ENCODE assay signal across 10 mouse cellular contexts in genomic region chr12:103214270-103214669, GRCm38 (mm10). TPM values are rescaled to one million over a fixed set of nuclear protein-coding genes. Genes with fewer than 3 reads are reported as not detected.
DNase-seq lines count a peak whose midpoint lies in the region; ATAC-seq and TF ChIP-seq lines count a peak whose summit lies in the region.
"Had no signal": no experiment of that assay in that cellular context is flagged by ENCODE, and none has a peak within 500 bp of the region (broad histone marks: within the 10 kb centered on the region; RNA-seq: fewer than 3 reads in every experiment).

No protein-coding gene starts in this region.

- H3K9ac ChIP-seq in kidney, embryonic 14.5 days (ENCODE audit: low read depth, low read length), result no peak overlapping the region
- H3K9ac ChIP-seq in forebrain, postnatal 0 days, result no peak overlapping the region
- H3K9ac ChIP-seq: liver, embryonic 13.5 days had no signal

- H3K36me3 ChIP-seq in kidney, embryonic 14.5 days (ENCODE audit: control insufficient read depth, insufficient read depth, low read length), result no peaks in the 10 kb centered on the region
- H3K36me3 ChIP-seq in forebrain, postnatal 0 days (ENCODE audit: insufficient read depth), result no peaks in the 10 kb centered on the region
- H3K36me3 ChIP-seq: liver, embryonic 13.5 days had no signal

- no peak overlapping the region for H3K4me2 ChIP-seq in kidney, embryonic 14.5 days (replicated peaks; ENCODE audit: low read depth, low read length)
- no peak overlapping the region for H3K4me2 ChIP-seq in forebrain, postnatal 0 days (ENCODE audit: low read depth)
- H3K4me2 ChIP-seq: liver, embryonic 13.5 days had no signal

- H3K4me3 ChIP-seq in kidney, embryonic 14.5 days (ENCODE audit: low read length), result no peak overlapping the region
- no peak overlapping the region for H3K4me3 ChIP-seq in forebrain, postnatal 0 days (ENCODE audit: low read depth, low read length)
- H3K4me3 ChIP-seq: liver, embryonic 13.5 days had no signal

- no peaks in the 10 kb centered on the region for H3K27me3 ChIP-seq in kidney, embryonic 14.5 days (ENCODE audit: control insufficient read depth, insufficient read depth, low read length)
- no peaks in the 10 kb centered on the region for H3K27me3 ChIP-seq in forebrain, postnatal 0 days (ENCODE audit: insufficient read depth, low read length)
- H3K27me3 ChIP-seq: liver, embryonic 13.5 days had no signal

- DNase-seq in kidney, adult 11 months, result peak; percentile 26
- peak; percentile 78 for DNase-seq in adrenal gland, adult 2 months
- DNase-seq in forebrain, postnatal 0 days, result peak; percentile 50
- DNase-seq in kidney, postnatal 25 days, result peak; percentile 54 to 59
- DNase-seq in thymus, postnatal 14 days, result no peak
- DNase-seq in adipocyte (ENCODE audit: low spot score), result no peak
- DNase-seq: cerebellum, adult 11 months; liver, embryonic 13.5 days had no signal

- 45% methylated on average over 10 of the region's 10 CpGs for WGBS in kidney, embryonic 14.5 days
- 16% methylated on average over 10 of the region's 10 CpGs for WGBS in forebrain, postnatal 0 days

- peaks cover 20% of the 10 kb centered on the region; the same call in 1 of the 2 replicates for H3K4me1 ChIP-seq in kidney, embryonic 14.5 days (ENCODE audit: control insufficient read depth, insufficient read depth, low read length)
- 0 out of 2 replicates have a peak, but pooled peaks cover 8% of the 10 kb centered on the region for H3K4me1 ChIP-seq in forebrain, postnatal 0 days (ENCODE audit: insufficient read depth)
- H3K4me1 ChIP-seq: liver, embryonic 13.5 days had no signal

- no peak for ATAC-seq in kidney, embryonic 14.5 days (ENCODE audit: low FRiP score, low TSS enrichment)
- ATAC-seq in forebrain, postnatal 0 days, result peak; percentile 83
- no peak for ATAC-seq in megakaryocyte, adult 5-6 weeks (ENCODE audit: poor library complexity, severe bottlenecking)

- H3K9me3 ChIP-seq in kidney, embryonic 14.5 days (ENCODE audit: control insufficient read depth, low read length), result no peaks in the 10 kb centered on the region
- H3K9me3 ChIP-seq in forebrain, postnatal 0 days (ENCODE audit: low read length), result no peaks in the 10 kb centered on the region
- H3K9me3 ChIP-seq: liver, embryonic 13.5 days had no signal

- H3K27ac ChIP-seq in kidney, embryonic 14.5 days (ENCODE audit: low read depth, low read length), result no peak overlapping the region
- no peak overlapping the region for H3K27ac ChIP-seq in forebrain, postnatal 0 days (ENCODE audit: low read depth, low read length)
- H3K27ac ChIP-seq: liver, embryonic 13.5 days had no signal

- TF ChIP-seq CTCF in forebrain, postnatal 0 days (IDR thresholded peaks at IDR 0.05; ENCODE audit: low read depth), result no peak

RNA-seq across cellular contexts. Expression of gene Prima1, which starts 27.7 kb away (rescaled TPM):
- 0.21 and 0.49 TPM in 2 replicates for polyA plus RNA-seq in kidney, embryonic 14.5 days (2014; fragmentation: Nextera tagmentation; extraction: Ambion mirVana)
- 1 to 10 TPM in 1 of 2 experiments, under 1 TPM in 1; 0.75 to 2.9 TPM for total RNA-seq in adrenal gland, adult 2 months (2021)
- 1.1 and 2.2 TPM in 2 replicates for polyA plus RNA-seq in adrenal gland, adult 2 months (2012; rRNA removed)
- 0.67 and 1.5 TPM in 2 replicates for total RNA-seq in forebrain, postnatal 0 days (2014; rRNA removed)
- 0.69 and 0.72 TPM in 2 replicates for polyA plus RNA-seq in forebrain, postnatal 0 days (2015; fragmentation: Nextera tagmentation; extraction: Ambion mirVana)
- total RNA-seq in megakaryocyte, adult 5-6 weeks (2015), result not detected in 2 replicates
- total RNA-seq in megakaryocyte, adult 5-6 weeks (2017), result not detected in 2 replicates
- polyA plus RNA-seq: liver, embryonic 13.5 days had no signal

Comparison
In these comparisons a context has a peak if more than half of its experiments do, and no peak if none do; other contexts are left out.
1. DNase-seq: peak in kidney, adult 11 months (single experiment), adrenal gland, adult 2 months (single experiment), forebrain, postnatal 0 days (single experiment) and kidney, postnatal 25 days (2 of 2); none in thymus, postnatal 14 days (single experiment) and adipocyte (single experiment).